Mouse (Mus musculus): ENCODE data around the gene Rsph6a.
"Not testable (repeated sequence)": the region's sequence is repeated elsewhere in the genome, so short reads cannot be mapped to it uniquely, and the experiment has no call there.

Gene Rsph6a

DNA sequence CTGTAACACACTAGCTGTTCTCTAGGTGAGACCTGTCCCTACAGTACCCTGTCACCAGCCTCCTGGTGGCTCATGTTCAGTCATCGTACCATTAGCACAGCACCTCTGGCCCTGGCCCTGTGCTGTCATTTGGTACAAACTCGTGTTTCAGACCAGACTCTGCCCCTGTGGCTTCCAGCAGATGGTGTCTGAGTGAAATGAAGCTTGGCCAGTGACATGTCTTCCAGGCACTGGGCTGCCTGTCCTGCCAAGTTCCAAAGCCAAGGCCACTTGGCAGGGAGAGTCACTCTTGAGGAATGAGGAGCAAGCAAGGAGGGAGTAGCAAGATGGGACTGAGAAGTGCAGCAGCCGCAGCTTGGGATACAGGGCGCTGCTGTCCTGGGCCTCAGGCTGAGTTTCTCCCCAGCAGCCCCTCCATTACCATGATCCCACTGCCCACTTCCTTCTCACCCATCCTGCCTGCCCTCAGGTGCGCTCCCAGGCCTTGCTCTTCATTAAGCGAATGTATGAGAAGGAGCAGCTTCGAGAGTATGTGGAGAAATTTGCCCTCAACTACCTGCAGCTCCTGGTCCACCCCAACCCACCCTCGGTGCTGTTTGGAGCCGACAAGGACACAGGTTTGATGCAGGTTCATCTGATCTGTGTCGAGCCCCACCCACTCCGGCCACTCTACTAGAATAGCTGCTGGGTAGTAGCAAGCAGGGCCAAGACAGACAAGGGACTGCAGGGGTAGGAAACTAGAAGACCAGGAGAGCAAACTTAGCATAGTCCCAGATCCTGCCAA lies 8.0 kb upstream of the Rsph6a start:
- DNase-seq (ENCODE audit: low spot score in 2 of 2): no peak

DNA sequence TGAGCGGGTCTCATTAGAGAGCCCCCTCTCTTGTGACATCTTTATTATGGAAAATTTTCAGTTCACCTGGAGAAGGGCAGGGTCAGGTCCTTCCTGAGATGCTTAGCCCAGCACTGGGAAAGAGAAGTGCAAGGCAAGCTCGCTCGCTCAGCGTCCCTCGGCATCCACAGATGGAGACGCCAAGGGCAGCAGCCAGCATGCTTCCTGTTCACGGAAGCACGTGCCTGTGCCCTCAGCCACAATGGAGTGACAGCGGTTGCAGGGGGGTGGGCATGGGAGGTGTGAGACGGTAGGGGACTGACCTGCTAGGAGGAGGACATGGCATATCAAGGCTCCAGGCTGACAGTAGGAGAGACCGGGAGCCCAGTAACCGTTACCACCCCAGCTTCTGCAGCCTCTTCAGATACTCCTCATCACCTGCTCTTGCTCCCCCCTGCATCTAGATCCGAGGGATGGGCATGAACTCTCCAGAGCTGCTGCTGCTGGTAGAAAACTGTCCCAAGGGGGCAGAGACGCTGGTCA lies 6.4 kb upstream of the Rsph6a start:
- DNase-seq (ENCODE audit: low spot score in 2 of 2): no peak

DNA sequence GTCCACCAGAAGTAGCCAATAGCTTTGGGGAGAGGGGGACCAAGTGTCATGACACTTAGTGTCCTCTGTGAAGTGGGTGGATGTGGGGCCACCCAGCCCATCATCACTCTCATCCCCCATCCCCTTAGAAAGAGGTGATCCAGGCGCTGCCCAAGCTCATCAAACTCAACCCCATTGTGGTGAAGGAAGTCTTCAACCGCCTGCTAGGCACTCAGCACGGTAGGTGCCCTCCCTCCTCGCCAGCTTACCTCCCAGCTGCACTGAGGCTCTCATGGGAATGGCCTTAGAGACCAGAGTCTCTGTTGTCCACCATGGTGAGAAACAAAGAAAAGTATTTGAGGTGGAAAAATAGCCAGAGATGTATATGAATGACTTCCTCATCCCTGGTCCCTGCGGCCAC lies 5.2 kb upstream of the Rsph6a start:
- no peak for DNase-seq (ENCODE audit: low spot score in 2 of 2)

DNA sequence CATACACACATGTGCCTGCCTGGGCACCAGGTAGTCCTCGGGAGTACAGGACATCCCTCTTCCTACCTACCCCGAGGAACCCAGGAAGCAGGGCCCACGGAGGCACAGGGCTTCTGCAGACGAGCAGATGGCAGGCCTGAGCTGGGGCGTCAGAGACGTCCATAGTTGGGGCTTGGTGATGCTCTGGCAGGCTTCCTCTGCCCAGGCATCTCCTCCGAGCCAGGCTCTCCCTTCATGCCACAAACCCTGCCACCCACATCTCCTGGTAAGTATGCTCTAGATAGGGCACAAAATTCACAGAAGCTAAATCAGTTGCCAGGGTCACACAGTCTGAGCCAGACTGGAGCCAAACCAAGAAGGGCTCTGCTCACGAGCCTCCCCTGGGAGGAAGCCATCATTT lies 4.3 kb upstream of the Rsph6a start:
- DNase-seq (ENCODE audit: low spot score in 2 of 2): peak; percentile 45 to 49

DNA sequence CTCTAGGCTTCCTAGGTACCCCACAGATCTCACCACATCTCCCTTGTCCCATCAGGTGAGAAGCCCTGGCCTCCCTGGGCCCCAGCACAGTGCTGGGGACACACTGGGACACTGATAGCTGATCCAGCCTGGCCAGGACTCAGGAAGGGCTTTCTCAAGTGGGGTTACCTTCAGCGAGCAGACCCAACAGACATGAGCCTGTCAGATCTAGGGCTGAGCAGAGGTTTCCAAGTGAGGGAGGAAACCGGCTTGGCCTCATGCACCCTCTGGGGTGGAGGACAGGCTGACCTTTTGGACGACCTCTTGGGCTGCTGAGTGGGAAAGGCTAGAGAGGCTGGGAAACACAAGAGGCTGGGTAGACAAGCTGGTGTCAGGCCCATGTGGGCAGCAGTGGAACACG lies 3.3 kb upstream of the Rsph6a start:
- DNase-seq (ENCODE audit: low spot score in 2 of 2): no peak

DNA sequence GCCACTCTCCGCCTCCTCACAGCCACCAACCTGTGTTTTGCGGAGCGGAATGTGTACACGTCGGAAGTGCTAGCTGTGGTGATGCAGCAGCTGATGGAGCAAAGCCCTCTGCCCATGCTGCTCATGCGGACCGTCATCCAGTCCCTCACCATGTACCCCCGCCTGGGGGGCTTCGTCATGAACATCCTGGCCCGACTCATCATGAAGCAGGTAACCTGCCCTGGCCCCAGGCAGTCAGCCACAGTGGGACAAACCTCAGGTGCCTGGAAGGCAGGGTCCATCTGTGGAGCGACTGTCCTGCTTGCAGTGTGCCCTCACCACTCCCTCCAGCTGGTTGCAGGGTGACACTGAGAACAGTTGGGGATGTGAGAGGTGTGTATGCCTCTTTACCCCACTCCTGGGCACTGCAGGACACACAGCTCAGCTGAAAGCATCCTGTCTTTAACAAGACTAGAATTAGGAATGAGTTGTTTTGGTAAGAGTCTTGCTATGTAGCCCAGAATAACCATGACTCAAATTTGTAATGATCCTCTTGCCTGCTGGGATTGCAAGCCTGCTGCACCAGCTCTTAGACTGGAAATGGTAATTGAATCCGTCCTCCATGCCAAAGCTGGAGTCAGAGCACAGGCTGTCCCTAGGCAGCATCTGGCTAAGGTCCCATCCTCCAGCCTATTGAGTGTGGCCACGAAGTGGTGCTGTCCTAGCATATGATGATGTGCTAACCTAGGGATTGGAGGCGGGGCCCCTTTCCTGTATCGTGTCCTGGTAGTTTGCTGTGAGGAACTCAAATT lies 1.9 kb upstream of the Rsph6a start:
- DNase-seq (ENCODE audit: low spot score in 2 of 2): peak; percentile 64 to 68

DNA sequence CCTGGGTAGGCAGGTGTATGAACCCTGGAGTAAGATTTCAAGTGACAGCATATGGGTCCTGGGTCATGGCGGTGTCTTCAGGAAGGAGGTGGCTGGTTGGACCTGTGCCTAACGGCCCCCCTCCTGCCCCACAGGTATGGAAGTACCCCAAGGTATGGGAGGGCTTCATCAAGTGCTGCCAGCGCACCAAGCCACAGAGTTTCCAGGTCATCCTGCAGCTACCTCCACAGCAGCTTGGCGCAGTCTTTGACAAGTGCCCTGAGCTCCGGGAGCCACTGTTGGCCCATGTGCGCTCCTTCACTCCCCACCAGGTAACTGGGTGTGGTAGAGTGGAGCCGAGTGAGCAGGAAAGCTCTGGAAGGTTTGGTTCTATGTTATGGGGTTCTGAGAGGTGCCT lies 1.4 kb upstream of the Rsph6a start:
- no peak for DNase-seq (ENCODE audit: low spot score in 2 of 2)

DNA sequence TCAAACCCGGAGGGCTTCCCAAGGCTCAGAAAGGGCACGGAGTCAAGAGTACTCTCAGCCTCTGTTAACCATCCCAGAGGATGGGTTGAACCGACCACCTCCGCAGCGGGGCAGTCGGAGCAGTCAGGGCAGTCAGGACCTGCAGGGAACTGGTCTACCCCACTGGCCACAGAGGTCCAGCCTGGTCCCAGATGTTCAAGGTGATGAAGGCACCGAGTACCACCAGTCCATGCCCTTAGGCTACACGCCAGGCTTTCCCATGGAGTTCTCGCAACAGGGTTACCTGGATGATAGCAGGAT lies 237 bp downstream of the Rsph6a start:
- DNase-seq (ENCODE audit: low spot score in 2 of 2): no peak

DNA sequence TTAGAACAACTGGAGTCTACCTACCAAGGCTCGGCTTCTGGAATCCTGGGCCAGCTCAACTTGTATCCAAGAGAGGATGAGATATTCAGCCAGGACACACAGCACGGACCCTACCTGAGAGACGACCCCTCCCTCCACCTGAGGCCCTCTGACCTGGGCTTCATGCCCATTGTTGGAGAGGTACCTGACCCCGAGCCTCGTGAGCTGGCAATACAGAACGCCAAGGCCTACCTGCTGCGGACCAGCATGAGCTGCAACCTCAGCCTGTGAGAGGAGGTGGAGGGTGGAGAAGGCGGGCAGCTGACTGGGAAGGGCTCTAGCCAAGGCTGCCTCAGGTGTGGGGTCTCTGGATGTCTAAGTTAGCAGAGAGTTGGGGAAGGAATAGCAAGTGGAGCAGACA lies 618 bp downstream of the Rsph6a start:
- DNase-seq (ENCODE audit: low spot score in 2 of 2): no peak

DNA sequence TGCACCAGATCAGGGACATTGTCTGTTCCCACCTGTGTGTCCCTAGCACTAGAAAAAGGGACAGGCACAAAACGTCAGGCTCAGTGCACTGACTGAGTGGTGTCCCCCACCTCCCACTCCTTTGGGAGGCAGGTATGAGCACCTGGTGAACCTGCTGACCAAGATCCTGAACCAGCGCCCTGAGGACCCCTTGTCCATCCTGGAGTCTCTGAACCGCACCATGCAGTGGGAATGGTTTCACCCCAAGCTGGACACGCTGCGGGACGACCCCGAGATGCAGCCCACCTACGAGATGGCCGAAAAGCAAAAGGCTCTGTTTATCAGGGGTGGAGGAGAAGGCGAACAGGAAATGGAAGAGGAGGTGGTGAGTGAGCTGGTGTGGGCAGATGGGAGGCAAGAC lies 2.9 kb downstream of the Rsph6a start:
- no peak for DNase-seq (ENCODE audit: low spot score in 2 of 2)

DNA sequence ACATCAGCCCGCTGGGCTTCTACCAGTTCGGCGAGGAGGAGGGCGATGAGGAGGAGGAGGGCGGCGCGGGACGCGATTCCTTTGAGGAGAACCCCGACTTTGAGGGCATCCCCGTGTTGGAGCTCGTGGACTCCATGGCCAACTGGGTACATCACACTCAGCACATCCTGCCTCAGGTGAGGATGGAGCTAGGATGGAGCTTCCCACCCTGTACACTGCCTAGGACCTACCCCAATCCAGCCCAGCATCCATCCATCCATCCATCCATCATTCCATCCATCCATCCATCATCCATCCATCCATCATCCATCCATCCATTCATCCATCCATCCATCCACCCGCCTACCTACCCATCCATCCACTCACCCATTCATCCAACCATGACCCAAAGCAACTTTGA lies 11.4 kb downstream of the Rsph6a start:
- peak in 1 of 2 experiments; percentile 2 for DNase-seq (ENCODE audit: low spot score in 2 of 2)

DNA sequence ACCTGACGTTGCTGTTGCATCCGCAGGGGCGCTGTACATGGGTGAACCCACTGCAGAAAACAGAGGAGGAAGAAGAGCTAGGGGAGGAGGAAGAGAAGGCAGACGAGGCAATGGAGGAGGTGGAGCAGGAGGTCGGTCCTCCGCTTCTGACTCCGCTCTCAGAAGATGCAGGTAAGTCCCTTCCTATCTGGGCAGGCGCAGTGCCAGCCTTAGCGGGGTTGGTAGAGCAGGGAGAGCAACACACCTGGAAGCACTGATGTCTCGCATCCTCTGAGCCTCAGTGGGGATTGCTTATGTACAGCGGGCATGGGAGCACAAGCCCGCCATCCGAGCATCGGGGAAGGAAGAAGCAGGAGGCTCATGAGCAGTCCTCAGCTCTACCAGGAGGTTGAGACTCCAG lies 12.6 kb downstream of the Rsph6a start:
- DNase-seq (ENCODE audit: low spot score in 2 of 2): no peak

DNA sequence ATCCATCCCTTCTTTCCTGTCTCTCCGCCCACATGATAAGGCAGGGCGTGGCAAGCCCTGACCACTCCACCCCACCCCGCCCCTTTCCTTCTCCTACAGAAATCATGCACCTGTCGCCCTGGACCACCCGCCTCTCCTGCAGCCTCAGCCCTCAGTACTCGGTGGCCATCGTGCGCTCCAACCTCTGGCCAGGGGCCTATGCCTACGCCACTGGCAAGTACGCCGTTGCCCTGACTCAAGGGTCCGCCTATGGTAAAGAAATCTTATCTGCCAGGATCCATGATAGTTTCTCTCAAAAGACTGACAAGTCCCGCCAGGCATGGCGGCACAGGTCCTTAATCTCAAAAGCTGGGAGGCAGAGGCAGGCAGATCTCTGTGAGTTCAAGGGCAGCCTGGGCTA lies 13.4 kb downstream of the Rsph6a start:
- DNase-seq (ENCODE audit: low spot score in 2 of 2): no peak

DNA sequence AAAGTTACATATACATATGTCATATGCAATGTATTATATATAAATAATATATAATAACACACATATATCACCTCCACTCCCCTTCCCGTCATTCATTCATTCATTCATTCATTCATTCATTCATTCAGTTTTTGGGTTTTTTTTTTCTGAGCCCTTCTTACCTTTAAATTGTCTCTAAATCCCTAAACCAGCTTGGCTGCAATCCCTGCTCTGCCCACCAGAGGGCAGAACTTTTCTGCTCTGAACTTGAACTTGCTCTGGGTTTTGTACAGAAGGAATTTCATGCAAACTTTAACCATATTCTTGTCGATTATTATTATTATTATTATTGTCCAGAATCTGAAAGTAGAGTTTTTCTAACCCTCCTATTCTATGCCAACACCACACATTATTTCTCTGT lies 14.2 kb downstream of the Rsph6a start:
- DNase-seq (ENCODE audit: low spot score in 2 of 2): peak in 1 of 2 experiments; percentile 81

DNA sequence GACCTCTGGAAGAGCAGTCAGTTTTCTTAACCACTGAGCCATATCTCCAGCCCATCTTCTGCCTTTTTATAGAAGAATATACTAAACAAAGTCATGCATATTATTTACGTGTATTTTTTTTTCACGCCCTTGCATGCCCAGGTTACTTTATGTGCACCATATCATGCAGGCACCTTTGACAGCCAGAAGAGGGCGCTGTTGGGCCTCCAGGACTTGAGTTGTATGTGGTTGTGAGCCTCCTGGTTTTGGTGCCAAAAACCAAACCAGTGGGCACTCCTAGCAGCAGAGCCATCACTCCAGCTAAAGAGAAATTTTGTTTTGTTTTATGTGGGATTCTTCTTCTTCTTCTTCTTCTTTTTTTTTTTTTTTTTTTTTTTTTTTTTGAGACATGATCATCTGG lies 15.0 kb downstream of the Rsph6a start:
- no peak for DNase-seq (ENCODE audit: low spot score in 2 of 2)

DNA sequence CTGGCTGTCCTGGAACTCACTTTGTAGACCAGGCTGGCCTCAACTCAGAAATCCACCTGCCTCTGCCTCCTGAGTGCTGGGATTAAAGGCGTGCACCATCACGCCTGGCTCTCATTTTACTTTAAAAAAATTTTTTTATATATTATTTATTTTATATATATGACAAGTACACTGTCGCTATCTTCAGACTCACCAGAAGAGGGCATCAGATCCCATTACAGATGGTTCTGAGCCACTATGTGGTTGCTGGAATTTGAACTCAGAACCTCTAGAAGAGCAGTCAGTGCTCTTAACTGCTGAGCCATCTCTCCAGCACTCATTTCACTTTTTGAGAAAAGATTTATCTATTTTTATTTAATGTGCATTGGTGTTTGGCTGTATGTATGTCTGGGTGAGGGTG lies 16.5 kb downstream of the Rsph6a start:
- DNase-seq (ENCODE audit: low spot score in 2 of 2): not testable (repeated sequence)

DNA sequence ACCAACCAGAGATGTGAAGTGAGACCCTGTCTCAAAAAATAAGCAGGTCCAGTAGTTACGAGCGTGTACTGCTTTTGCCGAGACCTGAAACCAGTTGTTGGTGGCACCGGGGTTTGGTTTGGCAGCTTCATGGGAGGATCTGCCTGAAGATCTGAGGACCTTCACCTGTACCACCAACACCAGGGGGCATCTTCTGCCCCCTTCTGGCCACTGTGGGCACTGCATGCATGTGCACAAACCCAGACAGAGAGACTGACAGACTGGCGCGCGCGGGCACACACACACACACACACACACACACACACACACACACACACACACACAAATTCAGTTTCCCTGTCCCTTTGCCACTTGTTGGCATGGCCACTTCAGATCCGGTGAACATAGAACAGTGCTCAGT lies 19.0 kb downstream of the Rsph6a start:
- DNase-seq (ENCODE audit: low spot score in 2 of 2): peak in 1 of 2 experiments; percentile 18

DNA sequence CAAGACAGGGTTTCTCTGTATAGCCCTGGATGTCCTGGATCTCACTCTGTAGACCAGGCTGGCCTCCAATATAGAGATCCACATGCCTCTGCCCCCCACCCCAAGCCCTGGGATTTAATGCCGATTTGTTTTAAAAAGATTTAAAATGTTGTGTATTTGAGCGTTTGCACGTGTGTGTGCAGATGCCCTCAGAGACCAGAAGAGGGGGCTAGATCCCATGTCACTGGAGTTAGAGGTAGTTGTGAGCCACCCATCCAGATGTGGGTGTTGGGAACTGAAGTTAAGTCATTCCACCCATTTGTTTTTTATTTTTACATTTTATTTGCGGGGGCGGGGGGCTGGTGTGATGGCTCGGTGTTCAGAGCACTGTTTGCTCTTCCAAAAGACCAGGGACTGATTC lies 20.0 kb downstream of the Rsph6a start:
- no peak for DNase-seq (ENCODE audit: low spot score in 2 of 2)

DNA sequence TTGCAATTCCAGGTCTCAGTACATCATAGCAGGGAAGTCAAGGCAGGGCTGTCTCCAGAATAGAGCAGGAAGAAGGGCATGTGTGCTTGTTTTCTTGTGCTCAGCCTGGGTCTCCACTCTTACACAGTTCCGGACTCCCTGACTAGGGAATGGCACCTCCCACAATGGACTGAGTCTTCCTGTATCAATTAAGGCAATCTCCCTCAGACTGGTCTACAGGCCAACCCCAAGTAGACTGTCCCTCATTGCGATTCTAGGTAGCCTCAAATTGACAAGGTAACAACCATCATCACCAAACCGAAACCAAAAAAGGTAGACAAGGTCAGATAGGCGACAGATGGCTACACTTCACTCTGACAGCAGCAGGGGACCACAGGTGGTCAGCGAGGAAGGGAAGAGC lies 20.7 kb downstream of the Rsph6a start:
- DNase-seq (ENCODE audit: low spot score in 2 of 2): no peak

DNA sequence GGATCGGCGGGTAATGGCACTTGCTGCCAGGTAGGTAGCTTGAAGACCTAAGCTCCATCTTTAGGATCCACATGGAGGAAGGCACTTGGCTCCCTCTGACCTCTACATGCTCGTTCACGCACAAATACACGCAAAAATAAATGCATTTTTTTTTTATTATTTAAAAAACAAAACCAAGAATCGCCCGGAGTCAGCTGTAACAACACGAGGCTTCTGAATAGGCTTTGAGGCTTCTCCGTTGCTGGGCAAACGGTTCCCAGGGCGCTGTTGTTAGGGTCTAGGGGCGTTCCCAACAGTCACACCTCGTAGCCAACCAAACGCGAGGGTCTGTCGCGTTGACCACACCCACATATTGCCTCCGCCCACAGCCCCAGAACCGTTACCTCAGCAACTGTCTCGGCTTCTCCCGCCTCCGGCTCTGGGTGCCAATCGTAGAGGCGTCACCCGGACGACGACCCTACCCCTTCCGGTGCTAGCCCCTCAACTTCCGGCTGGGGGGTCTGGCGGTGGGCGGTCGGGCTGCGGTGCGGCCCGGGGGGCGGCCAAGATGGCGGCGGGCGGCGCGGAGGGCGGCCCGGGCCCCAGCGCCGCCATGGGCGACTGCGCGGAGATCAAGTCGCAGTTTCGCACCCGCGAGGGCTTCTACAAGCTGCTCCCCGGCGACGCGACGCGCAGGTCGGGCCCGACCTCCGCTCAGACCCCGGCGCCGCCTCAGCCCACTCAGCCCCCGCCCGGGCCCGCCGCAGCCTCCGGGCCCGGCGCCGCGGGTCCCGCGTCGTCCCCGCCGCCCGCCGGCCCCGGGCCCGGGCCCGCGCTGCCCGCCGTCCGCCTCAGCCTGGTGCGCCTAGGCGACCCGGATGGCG lies 21.5 kb downstream of the Rsph6a start, which contains the start of gene Dmwd:
Gene Dmwd (plus strand): TSS at position 505 of the 863 bp plus-strand sequence.
- DNase-seq (ENCODE audit: low spot score in 2 of 2): peak; percentile 94 to 98

DNA sequence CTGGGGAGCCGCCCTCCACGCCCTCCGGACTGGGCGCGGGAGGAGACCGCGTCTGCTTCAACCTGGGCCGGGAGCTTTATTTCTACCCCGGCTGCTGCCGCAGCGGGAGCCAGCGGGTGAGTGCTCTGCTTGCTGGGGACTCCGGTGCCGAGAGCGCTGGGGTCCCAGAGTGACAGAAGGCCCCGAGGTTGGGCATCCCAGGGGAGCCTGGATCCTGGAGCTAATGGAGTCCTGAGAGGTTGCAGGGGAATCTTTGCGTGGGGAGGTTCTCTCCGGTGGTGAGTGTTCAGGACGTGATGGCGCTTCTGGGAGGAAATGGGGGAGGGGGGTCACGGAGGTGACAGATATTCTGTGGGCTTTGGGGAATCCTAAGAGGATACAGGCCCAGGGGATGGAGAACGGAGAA lies 22.1 kb downstream of the Rsph6a start:
- no peak for DNase-seq (ENCODE audit: low spot score in 2 of 2)

DNA sequence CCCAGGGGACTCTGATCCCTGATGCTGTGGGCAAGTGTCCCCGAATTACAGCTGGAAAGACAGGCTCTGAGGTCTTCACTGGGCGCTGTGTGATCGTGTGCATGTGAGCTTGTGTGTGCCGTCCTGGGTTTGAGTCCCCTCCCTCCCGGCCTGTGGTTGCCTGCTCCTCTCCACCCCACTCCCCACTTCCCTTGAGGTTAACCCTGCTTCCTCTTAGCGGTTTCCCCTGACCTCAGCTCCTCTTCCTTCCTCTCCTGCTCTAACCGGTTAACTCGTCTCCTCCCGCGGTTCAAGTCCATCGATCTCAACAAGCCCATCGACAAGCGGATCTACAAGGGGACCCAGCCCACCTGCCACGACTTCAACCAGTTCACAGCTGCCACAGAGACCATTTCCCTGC lies 23.3 kb downstream of the Rsph6a start:
- no peak for DNase-seq (ENCODE audit: low spot score in 2 of 2)

Data from frontal cortex, postnatal 36 days (tissue).